Mouse (Mus musculus): ENCODE data around the gene Klhl22. TPM values are rescaled to one million over a fixed set of nuclear protein-coding genes. Genes with fewer than 3 reads are reported as not detected.
A peak's percentile ranks its signal among the peaks of the same experiment; 100 is the strongest.

Gene Klhl22
- polyA plus RNA-seq, 1 experiment, result 50.9 TPM

DNA sequence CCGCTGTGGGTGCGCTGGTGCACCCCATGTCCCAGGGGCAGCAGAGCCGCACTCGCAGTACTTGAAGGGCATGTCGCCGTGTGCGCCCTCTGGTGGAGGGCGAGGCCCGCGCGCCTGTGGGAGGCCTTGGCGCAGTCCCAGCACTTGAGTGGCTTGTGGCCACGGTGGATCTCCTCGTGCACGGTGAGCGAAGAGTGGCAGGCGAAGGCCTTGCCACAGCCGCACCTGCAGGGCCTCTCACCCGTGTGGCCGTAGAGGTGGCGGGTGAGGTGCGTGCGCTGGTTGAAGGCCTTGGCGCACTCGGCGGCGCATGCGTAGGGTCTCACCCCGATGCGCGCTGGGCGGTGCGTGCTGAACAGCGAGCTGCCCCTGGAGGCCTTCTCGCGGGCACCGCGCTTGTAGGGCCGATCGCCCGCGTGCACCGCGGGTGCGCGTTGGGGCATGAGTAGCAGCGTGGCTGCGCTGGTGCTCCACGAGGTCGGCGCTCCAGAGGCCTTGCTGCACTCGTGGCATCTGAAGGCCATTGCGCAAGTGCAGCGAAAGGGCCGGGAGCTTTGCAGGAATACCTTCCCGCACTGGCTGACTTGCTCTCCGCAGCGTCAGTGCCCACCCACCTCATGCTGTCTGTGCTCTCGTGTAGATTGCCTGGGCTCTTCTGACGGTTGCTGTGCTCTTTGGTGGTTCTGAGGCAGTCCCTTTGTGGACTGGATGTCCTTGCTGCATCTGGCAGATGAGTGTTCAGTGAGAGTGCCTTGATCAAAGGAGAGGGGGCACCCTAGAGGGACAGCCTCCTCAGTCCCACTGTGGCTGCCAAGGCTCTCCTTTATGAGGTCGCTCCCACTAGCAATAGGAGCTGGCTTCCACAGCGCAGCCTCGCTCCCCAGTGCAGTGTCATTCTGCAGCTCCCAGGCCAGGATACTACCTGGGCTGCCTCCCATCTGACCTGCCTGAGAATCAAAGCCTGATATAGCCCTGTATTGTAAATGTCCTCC, 56.3 kb downstream of the Klhl22 start:
- DNase-seq, result peak; percentile 79
- Histone ChIP-seq H3K4me3 (ENCODE audit: insufficient read depth, low read depth, low read length) (peak overlapping the region; percentile 41; the same call in 1 of the 2 replicates), H3K27me3 (replicated peaks; ENCODE audit: control insufficient read depth, insufficient read depth, low read length) (no peaks in the 10 kb centered on the region), H3K4me1 (ENCODE audit: control insufficient read depth, insufficient read depth, low read length) (no peaks in the 10 kb centered on the region), H3K36me3 (ENCODE audit: control insufficient read depth, insufficient read depth, low read length) (no peaks in the 10 kb centered on the region), H3K27ac (ENCODE audit: insufficient read depth, low read depth, low read length) (no peak overlapping the region)
- 5% methylated on average over 63 of the region's 63 CpGs for WGBS
- TF ChIP-seq CTCF (conservative IDR thresholded peaks at IDR 0.05; ENCODE audit: insufficient read depth, insufficient read length, low read depth, low read length) (peak; percentile 81), POLR2A (IDR thresholded peaks at IDR 0.05; ENCODE audit: low read depth, low read length) (no peak)

DNA sequence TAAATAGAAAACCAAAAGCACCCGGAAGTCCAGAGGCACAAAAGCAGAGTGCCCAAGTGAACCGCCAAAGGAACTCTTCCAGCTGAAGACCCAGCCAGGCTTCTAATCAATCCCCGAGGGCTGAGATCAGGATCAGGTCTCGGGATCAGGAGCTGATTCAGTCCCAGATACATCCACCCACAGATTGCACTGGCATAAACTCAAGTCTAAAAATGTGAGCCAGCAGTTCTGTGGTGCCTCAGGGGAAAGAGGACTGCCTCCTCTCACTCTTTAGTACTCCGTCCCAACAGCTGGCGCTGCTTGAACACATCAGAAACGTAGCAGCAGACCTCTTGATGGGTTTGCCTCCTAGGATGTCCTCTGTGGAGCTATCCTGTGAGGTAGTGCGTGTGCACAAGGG, 57.1 kb downstream of the Klhl22 start:
- H3K27me3 ChIP-seq (replicated peaks; ENCODE audit: control insufficient read depth, insufficient read depth, low read length), result no peaks in the 10 kb centered on the region
- H3K36me3 ChIP-seq (ENCODE audit: control insufficient read depth, insufficient read depth, low read length), result no peaks in the 10 kb centered on the region
- no peaks in the 10 kb centered on the region for H3K4me1 ChIP-seq (ENCODE audit: control insufficient read depth, insufficient read depth, low read length)
- DNase-seq, result no peak
- 89% methylated on average over 8 of the region's 8 CpGs for WGBS
- H3K4me3 ChIP-seq (ENCODE audit: insufficient read depth, low read depth, low read length), result no peak overlapping the region
- no peak overlapping the region for H3K27ac ChIP-seq (ENCODE audit: insufficient read depth, low read depth, low read length)
- TF ChIP-seq CTCF (conservative IDR thresholded peaks at IDR 0.05; ENCODE audit: insufficient read depth, insufficient read length, low read depth, low read length) (no peak), POLR2A (IDR thresholded peaks at IDR 0.05; ENCODE audit: low read depth, low read length) (no peak)

- no peaks in the 10 kb centered on the region for H3K36me3 ChIP-seq (ENCODE audit: control insufficient read depth, insufficient read depth, low read length)
- no peaks in the 10 kb centered on the region for H3K27me3 ChIP-seq (replicated peaks; ENCODE audit: control insufficient read depth, insufficient read depth, low read length)
These were observed 67.1 kb downstream of the Klhl22 start for GRCm38 (mm10) chr16:17826500-17826899.

GRCm38 (mm10) chr16:17828229-17828628, 68.8 kb downstream of the Klhl22 start:
- Histone ChIP-seq H3K27ac (ENCODE audit: insufficient read depth, low read depth, low read length) (no peak overlapping the region; the same call in 1 of the 2 replicates), H3K27me3 (replicated peaks; ENCODE audit: control insufficient read depth, insufficient read depth, low read length) (no peaks in the 10 kb centered on the region), H3K36me3 (ENCODE audit: control insufficient read depth, insufficient read depth, low read length) (no peaks in the 10 kb centered on the region), H3K4me3 (ENCODE audit: insufficient read depth, low read depth, low read length) (no peak overlapping the region), H3K4me1 (ENCODE audit: control insufficient read depth, insufficient read depth, low read length) (0 out of 2 replicates have a peak, but pooled peaks cover 4% of the 10 kb centered on the region)
- WGBS, result 90% methylated on average over 2 of the region's 2 CpGs
- no peak for DNase-seq
- TF ChIP-seq CTCF (conservative IDR thresholded peaks at IDR 0.05; ENCODE audit: insufficient read depth, insufficient read length, low read depth, low read length) (no peak), POLR2A (IDR thresholded peaks at IDR 0.05; ENCODE audit: low read depth, low read length) (no peak)

More at GRCm38 (mm10) chr16:17826500-17826899, 67.1 kb downstream of the Klhl22 start:
- WGBS, result 60% methylated on average over 2 of the region's 2 CpGs
- Histone ChIP-seq H3K27ac (ENCODE audit: insufficient read depth, low read depth, low read length) (no peak overlapping the region), H3K4me1 (ENCODE audit: control insufficient read depth, insufficient read depth, low read length) (0 out of 2 replicates have a peak, but pooled peaks cover 4% of the 10 kb centered on the region), H3K4me3 (ENCODE audit: insufficient read depth, low read depth, low read length) (no peak overlapping the region)
- TF ChIP-seq POLR2A (IDR thresholded peaks at IDR 0.05; ENCODE audit: low read depth, low read length), result no peak
- no peak for TF ChIP-seq CTCF (conservative IDR thresholded peaks at IDR 0.05; ENCODE audit: insufficient read depth, insufficient read length, low read depth, low read length)
- no peak for DNase-seq

DNA sequence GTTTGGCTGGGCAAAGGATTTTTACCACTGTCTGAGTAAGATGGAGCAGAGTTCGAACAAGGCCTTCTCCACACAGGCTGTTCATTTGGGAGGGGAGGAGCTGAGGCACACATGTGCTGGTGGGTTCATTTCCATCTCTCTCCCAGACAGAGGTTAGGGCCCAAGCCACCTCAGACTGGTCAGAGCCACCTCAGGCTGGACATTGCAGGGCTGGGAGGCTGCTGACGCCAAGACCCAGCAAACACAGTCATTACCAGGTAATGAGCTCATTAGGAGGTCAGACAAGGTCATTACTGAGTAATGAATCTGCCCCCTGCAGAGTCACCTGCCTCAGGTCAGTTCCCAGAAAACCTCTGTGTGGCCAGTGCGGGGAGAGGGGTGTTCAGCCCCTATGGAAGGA, 69.4 kb downstream of the Klhl22 start:
- WGBS, result 52% methylated on average over 3 of the region's 3 CpGs
- TF ChIP-seq POLR2A (IDR thresholded peaks at IDR 0.05; ENCODE audit: low read depth, low read length) (no peak), CTCF (conservative IDR thresholded peaks at IDR 0.05; ENCODE audit: insufficient read depth, insufficient read length, low read depth, low read length) (no peak)

GRCm38 (mm10) chr16:17830385-17831178, 71.2 kb downstream of the Klhl22 start:
- Histone ChIP-seq H3K27ac (ENCODE audit: insufficient read depth, low read depth, low read length) (no peak overlapping the region; the same call in 1 of the 2 replicates), H3K27me3 (replicated peaks; ENCODE audit: control insufficient read depth, insufficient read depth, low read length) (0 out of 2 replicates have a peak, but pooled peaks cover 1% of the 10 kb centered on the region), H3K36me3 (ENCODE audit: control insufficient read depth, insufficient read depth, low read length) (no peaks in the 10 kb centered on the region), H3K4me3 (ENCODE audit: insufficient read depth, low read depth, low read length) (no peak overlapping the region), H3K4me1 (ENCODE audit: control insufficient read depth, insufficient read depth, low read length) (0 out of 2 replicates have a peak, but pooled peaks cover 4% of the 10 kb centered on the region)
- peak; percentile 80 for DNase-seq
- no peak for TF ChIP-seq POLR2A (IDR thresholded peaks at IDR 0.05; ENCODE audit: low read depth, low read length)
- no peak for TF ChIP-seq CTCF (conservative IDR thresholded peaks at IDR 0.05; ENCODE audit: insufficient read depth, insufficient read length, low read depth, low read length)
- 64% methylated on average over 10 of the region's 10 CpGs for WGBS

More for the DNA sequence above, 69.4 kb downstream of the Klhl22 start:
- H3K27ac ChIP-seq (ENCODE audit: insufficient read depth, low read depth, low read length), result no peak overlapping the region
- H3K36me3 ChIP-seq (ENCODE audit: control insufficient read depth, insufficient read depth, low read length), result no peaks in the 10 kb centered on the region
- no peak overlapping the region for H3K4me3 ChIP-seq (ENCODE audit: insufficient read depth, low read depth, low read length)
- H3K4me1 ChIP-seq (ENCODE audit: control insufficient read depth, insufficient read depth, low read length), result 0 out of 2 replicates have a peak, but pooled peaks cover 4% of the 10 kb centered on the region
- H3K27me3 ChIP-seq (replicated peaks; ENCODE audit: control insufficient read depth, insufficient read depth, low read length), result 0 out of 2 replicates have a peak, but pooled peaks cover under 1% of the 10 kb centered on the region
- peak; percentile 81 for DNase-seq
